Mouse (Mus musculus) embryonic facial prominence, embryonic 14.5 days (tissue): ENCODE results near the gene Il31. TPM values are rescaled to one million over a fixed set of nuclear protein-coding genes. Genes with fewer than 3 reads are reported as not detected.
A peak's percentile ranks its signal among the peaks of the same experiment; 100 is the strongest.

Experiments
- ATAC-seq: fragments of 200-750 bp; cut with Nextera tagmentation; 2 replicates; pipeline ENCODE4 v1.8.0; 2017; ENCODE audit warnings: low read depth, moderate number of reproducible peaks, moderate TSS enrichment
- DNase-seq: peaks from one replicate; pipeline ENCODE4 v3.0.0-alpha.2; 2015; ENCODE audit warnings: low spot score
- H3K27ac ChIP-seq: fragments of 300-500 bp; sonication (generic); replicated peaks from 2 replicates; pipeline ENCODE4 v1.5.1; 2014; ENCODE audit warnings: low read depth, mild to moderate bottlenecking, low read length, moderate library complexity
- H3K27me3 ChIP-seq: fragments of 300-500 bp; sonication (generic); replicated peaks from 2 replicates; pipeline ENCODE4 v1.6.1; 2014; ENCODE audit warnings: low read length; ENCODE audit not compliant: control insufficient read depth, insufficient read depth
- H3K36me3 ChIP-seq: fragments of 300-500 bp; sonication (generic); 2 replicates; pipeline ENCODE4 v1.6.1; 2014; ENCODE audit warnings: low read length, mixed read lengths; ENCODE audit not compliant: control insufficient read depth, insufficient read depth
- H3K4me1 ChIP-seq: fragments of 300-500 bp; sonication (generic); 2 replicates; pipeline ENCODE4 v1.6.1; 2014; ENCODE audit warnings: antibody characterized with exemption, low read length; ENCODE audit not compliant: control insufficient read depth, insufficient read depth
- H3K4me2 ChIP-seq: fragments of 300-500 bp; sonication (generic); 2 replicates; pipeline ENCODE4 v1.6.1; 2014; ENCODE audit warnings: low read depth, mild to moderate bottlenecking, low read length, moderate library complexity, mixed read lengths
- H3K4me3 ChIP-seq: fragments of 300-500 bp; sonication (generic); 2 replicates; pipeline ENCODE4 v1.5.1; 2014; ENCODE audit warnings: low read depth, mild to moderate bottlenecking, low read length
- H3K9ac ChIP-seq: fragments of 300-500 bp; sonication (generic); 2 replicates; pipeline ENCODE4 v1.6.1; 2014; ENCODE audit warnings: low read depth, mild to moderate bottlenecking, low read length, moderate library complexity, mixed read lengths
- H3K9me3 ChIP-seq: fragments of 300-500 bp; sonication (generic); 2 replicates; pipeline ENCODE4 v1.6.1; 2016; ENCODE audit warnings: low read length; ENCODE audit not compliant: control insufficient read depth
- WGBS: fragments of 180-500 bp; shearing (Covaris S2); extraction: QIAGEN DNeasy Blood & Tissue Kit; methylation state at CpG from one replicate; pipeline ENCODE4 v1.1.7; 2014; 5-methylcytosine and 5-hydroxymethylcytosine counted together
- polyA plus RNA-seq: library from polyadenylated mRNA; unstranded; fragments of >200 nt; fragmentation: Nextera tagmentation; extraction: Ambion mirVana; gene quantifications from 2 replicates; pipeline ENCODE4 v1.2.1, GENCODE M21; 2014

Il31 gene
- polyA plus RNA-seq, 1 experiment from 2014 or later, result not detected

- peak; percentile 95 for DNase-seq
- Histone ChIP-seq H3K9ac (peak overlapping the region; percentile 63), H3K36me3 (peaks cover 14% of the 10 kb centered on the region), H3K27ac (no peak overlapping the region), H3K9me3 (no peaks in the 10 kb centered on the region), H3K4me2 (peak overlapping the region; percentile 90), H3K27me3 (peaks cover 17% of the 10 kb centered on the region; the same call in 1 of the 2 replicates), H3K4me1 (peaks cover 6% of the 10 kb centered on the region; the same call in 1 of the 2 replicates), H3K4me3 (peak overlapping the region; percentile 69)
- ATAC-seq, result peak; percentile 91
- WGBS, result 1% methylated on average over 25 of the region's 59 CpGs
Observed at GRCm38 (mm10) chr5:123507936-123508723, 18.8 kb upstream of the Il31 start.

- Histone ChIP-seq H3K9ac (no peak overlapping the region), H3K4me3 (no peak overlapping the region), H3K27me3 (0 out of 2 replicates have a peak, but pooled peaks cover 4% of the 10 kb centered on the region), H3K9me3 (no peaks in the 10 kb centered on the region), H3K4me1 (peaks cover 7% of the 10 kb centered on the region), H3K4me2 (no peak overlapping the region), H3K27ac (no peak overlapping the region), H3K36me3 (no peaks in the 10 kb centered on the region)
- ATAC-seq (no peak), DNase-seq (no peak)
- 72% methylated on average over 4 of the region's 4 CpGs for WGBS
Observed at GRCm38 (mm10) chr5:123501973-123502372, 12.7 kb upstream of the Il31 start.

GRCm38 (mm10) chr5:123499717-123500116 lies 10.4 kb upstream of the Il31 start:
- ATAC-seq (no peak), DNase-seq (peak; percentile 17)
- Histone ChIP-seq H3K27ac (no peak overlapping the region), H3K4me1 (peaks cover 7% of the 10 kb centered on the region), H3K9ac (no peak overlapping the region), H3K27me3 (no peaks in the 10 kb centered on the region), H3K4me3 (no peak overlapping the region), H3K9me3 (no peaks in the 10 kb centered on the region), H3K4me2 (no peak overlapping the region), H3K36me3 (no peaks in the 10 kb centered on the region)
- 49% methylated on average over 4 of the region's 4 CpGs for WGBS

GRCm38 (mm10) chr5:123489935-123490334 lies 646 bp upstream of the Il31 start:
- H3K9me3 ChIP-seq, result no peaks in the 10 kb centered on the region
- no peaks in the 10 kb centered on the region; the same call in 1 of the 2 replicates for H3K4me1 ChIP-seq
- DNase-seq (no peak), ATAC-seq (no peak)
- no peak overlapping the region for H3K27ac ChIP-seq
- no peaks in the 10 kb centered on the region for H3K27me3 ChIP-seq
- WGBS, result 41% methylated on average over 9 of the region's 9 CpGs
- no peaks in the 10 kb centered on the region for H3K36me3 ChIP-seq
- no peak overlapping the region for H3K4me2 ChIP-seq
- no peak overlapping the region for H3K4me3 ChIP-seq
- no peak overlapping the region for H3K9ac ChIP-seq

- H3K4me2 ChIP-seq, result no peak overlapping the region
- ATAC-seq, result no peak
- WGBS, result 82% methylated on average over 11 of the region's 11 CpGs
- H3K4me1 ChIP-seq, result no peaks in the 10 kb centered on the region; the same call in 1 of the 2 replicates
- H3K27me3 ChIP-seq, result no peaks in the 10 kb centered on the region
- no peaks in the 10 kb centered on the region for H3K36me3 ChIP-seq
- no peaks in the 10 kb centered on the region for H3K9me3 ChIP-seq
- no peak overlapping the region for H3K9ac ChIP-seq
- DNase-seq, result no peak
- no peak overlapping the region for H3K27ac ChIP-seq
- no peak overlapping the region for H3K4me3 ChIP-seq
Observed at GRCm38 (mm10) chr5:123487659-123488395, 1.5 kb downstream of the Il31 start.

GRCm38 (mm10) chr5:123473817-123474216 lies 15.5 kb downstream of the Il31 start:
- DNase-seq, result no peak
- H3K27me3 ChIP-seq, result no peaks in the 10 kb centered on the region
- no peaks in the 10 kb centered on the region for H3K9me3 ChIP-seq
- no peak overlapping the region for H3K4me2 ChIP-seq
- H3K4me1 ChIP-seq, result no peaks in the 10 kb centered on the region
- H3K27ac ChIP-seq, result no peak overlapping the region
- no peak for ATAC-seq
- no peaks in the 10 kb centered on the region for H3K36me3 ChIP-seq
- WGBS, result 80% methylated on average over 5 of the region's 5 CpGs
- no peak overlapping the region for H3K9ac ChIP-seq
- no peak overlapping the region for H3K4me3 ChIP-seq

GRCm38 (mm10) chr5:123470784-123471400 lies 18.4 kb downstream of the Il31 start:
- Histone ChIP-seq H3K27me3 (no peaks in the 10 kb centered on the region), H3K27ac (no peak overlapping the region; the same call in 1 of the 2 replicates), H3K9me3 (no peaks in the 10 kb centered on the region), H3K4me1 (no peaks in the 10 kb centered on the region), H3K4me2 (peak overlapping the region; percentile 32; the same call in 1 of the 2 replicates), H3K9ac (no peak overlapping the region), H3K4me3 (no peak overlapping the region), H3K36me3 (no peaks in the 10 kb centered on the region)
- WGBS, result 39% methylated on average over 10 of the region's 10 CpGs
- ATAC-seq, result no peak
- no peak for DNase-seq

- Histone ChIP-seq H3K4me2 (no peak overlapping the region), H3K9me3 (no peaks in the 10 kb centered on the region), H3K9ac (no peak overlapping the region), H3K36me3 (no peaks in the 10 kb centered on the region), H3K4me1 (no peaks in the 10 kb centered on the region), H3K27ac (no peak overlapping the region), H3K4me3 (no peak overlapping the region), H3K27me3 (no peaks in the 10 kb centered on the region)
- 88% methylated on average over 1 of the region's 1 CpGs for WGBS
- DNase-seq (no peak), ATAC-seq (no peak)
Observed at GRCm38 (mm10) chr5:123464638-123465037, 24.7 kb downstream of the Il31 start.
